Mouse (Mus musculus) hindbrain, embryonic 16.5 days (tissue): ENCODE data around the gene Ctsa. TPM values are rescaled to one million over a fixed set of nuclear protein-coding genes. Genes with fewer than 3 reads are reported as not detected.

ENCODE experiments used
- ATAC-seq: fragments of 200-750 bp; cut with Nextera tagmentation; 2 replicates; pipeline ENCODE4 v1.8.0; 2017; ENCODE audit warnings: moderate TSS enrichment, moderate library complexity
- H3K27ac ChIP-seq: fragments of 300-500 bp; sonication (generic); 2 replicates; pipeline ENCODE4 v1.5.1; 2014; ENCODE audit warnings: low read depth, mild to moderate bottlenecking, control low read depth, low read length, moderate library complexity
- H3K27me3 ChIP-seq: fragments of 300-500 bp; sonication (generic); replicated peaks from 2 replicates; pipeline ENCODE4 v1.6.1; 2014; ENCODE audit warnings: low read length; ENCODE audit not compliant: control insufficient read depth, insufficient read depth
- H3K36me3 ChIP-seq: fragments of 300-500 bp; sonication (generic); 2 replicates; pipeline ENCODE4 v1.6.1; 2014; ENCODE audit warnings: mild to moderate bottlenecking, low read length, moderate library complexity, mixed read lengths; ENCODE audit not compliant: control insufficient read depth, insufficient read depth
- H3K4me1 ChIP-seq: fragments of 300-500 bp; sonication (generic); 2 replicates; pipeline ENCODE4 v1.6.1; 2014; ENCODE audit warnings: low read depth, low read length; ENCODE audit not compliant: control insufficient read depth, insufficient read depth
- H3K4me2 ChIP-seq: fragments of 300-500 bp; sonication (generic); 2 replicates; pipeline ENCODE4 v1.6.1; 2014; ENCODE audit warnings: mild to moderate bottlenecking, low read length, control low read depth, moderate library complexity
- H3K4me3 ChIP-seq: fragments of 300-500 bp; sonication (generic); 2 replicates; pipeline ENCODE4 v1.5.1; 2014; ENCODE audit warnings: mild to moderate bottlenecking, low read length, control low read depth, moderate library complexity
- H3K9ac ChIP-seq: fragments of 300-500 bp; sonication (generic); 2 replicates; pipeline ENCODE4 v1.6.1; 2014; ENCODE audit warnings: low read depth, mild to moderate bottlenecking, control low read depth, low read length, moderate library complexity
- H3K9me3 ChIP-seq: fragments of 300-500 bp; sonication (generic); 2 replicates; pipeline ENCODE4 v1.6.1; 2014; ENCODE audit warnings: mild to moderate bottlenecking, low read length, moderate library complexity; ENCODE audit not compliant: control insufficient read depth
- WGBS: fragments of 180-500 bp; shearing (Covaris S2); extraction: QIAGEN DNeasy Blood & Tissue Kit; methylation state at CpG from one replicate; pipeline ENCODE4 v1.1.7; 2014; 5-methylcytosine and 5-hydroxymethylcytosine counted together
- polyA plus RNA-seq: library from polyadenylated mRNA; unstranded; fragments of >200 nt; fragmentation: Nextera tagmentation; extraction: Ambion mirVana; gene quantifications from 2 replicates; pipeline ENCODE4 v1.2.1, GENCODE M21; 2015

Ctsa gene
- polyA plus RNA-seq, 1 experiment from 2014 or later = 108 TPM

DNA sequence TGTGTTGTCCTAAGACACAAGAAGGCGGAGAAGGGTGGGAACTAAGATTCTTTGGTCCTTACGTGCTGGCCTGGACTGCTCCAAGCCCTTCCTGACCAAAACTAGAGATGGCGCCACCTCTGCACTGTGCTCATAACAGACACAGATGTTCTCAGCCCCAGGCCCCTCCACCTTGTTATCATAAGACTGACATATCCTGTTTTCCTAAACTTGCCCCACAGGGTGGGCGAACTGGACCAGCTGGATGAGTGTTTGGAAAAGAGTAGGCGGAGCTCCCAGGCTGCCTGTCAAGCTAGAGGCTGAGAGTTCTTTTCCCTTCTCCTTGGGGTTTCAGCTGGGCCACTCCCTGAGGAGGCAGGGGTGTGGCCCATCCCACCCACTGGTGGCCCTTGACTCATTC lies 15.0 kb upstream of the Ctsa start:
- Histone ChIP-seq H3K4me2 (no peak overlapping the region), H3K27ac (no peak overlapping the region), H3K9me3 (no peaks in the 10 kb centered on the region), H3K4me3 (no peak overlapping the region), H3K4me1 (peaks cover 3% of the 10 kb centered on the region), H3K27me3 (no peaks in the 10 kb centered on the region), H3K9ac (no peak overlapping the region), H3K36me3 (peaks cover 3% of the 10 kb centered on the region; the same call in 1 of the 2 replicates)
- no peak for ATAC-seq
- 82% methylated on average over 5 of the region's 5 CpGs for WGBS

DNA sequence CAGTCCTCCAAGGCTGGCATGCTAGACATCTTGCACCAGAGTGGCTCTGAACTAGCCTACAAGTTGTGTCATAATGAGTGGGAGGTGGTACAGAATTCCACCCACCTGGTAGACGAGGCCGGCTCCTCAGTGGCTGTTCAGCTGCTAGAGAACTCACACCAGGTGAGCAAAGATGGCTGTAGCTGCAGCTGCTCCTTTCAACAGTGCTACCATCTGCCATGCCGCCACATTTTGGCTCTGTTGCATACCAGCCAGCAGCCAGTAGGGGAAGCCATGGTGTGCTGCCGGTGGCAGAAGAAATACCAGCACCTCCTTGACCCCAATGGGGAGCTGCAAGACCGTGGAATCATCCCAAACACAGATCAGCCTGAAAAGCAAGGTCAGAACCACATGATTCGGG lies 11.6 kb upstream of the Ctsa start:
- peaks cover 15% of the 10 kb centered on the region for H3K36me3 ChIP-seq
- peaks cover 9% of the 10 kb centered on the region for H3K4me1 ChIP-seq
- no peak overlapping the region for H3K27ac ChIP-seq
- no peak overlapping the region for H3K9ac ChIP-seq
- H3K9me3 ChIP-seq = no peaks in the 10 kb centered on the region
- WGBS = 77% methylated on average over 6 of the region's 6 CpGs
- H3K27me3 ChIP-seq = no peaks in the 10 kb centered on the region
- H3K4me2 ChIP-seq = no peak overlapping the region
- no peak for ATAC-seq
- no peak overlapping the region for H3K4me3 ChIP-seq

DNA sequence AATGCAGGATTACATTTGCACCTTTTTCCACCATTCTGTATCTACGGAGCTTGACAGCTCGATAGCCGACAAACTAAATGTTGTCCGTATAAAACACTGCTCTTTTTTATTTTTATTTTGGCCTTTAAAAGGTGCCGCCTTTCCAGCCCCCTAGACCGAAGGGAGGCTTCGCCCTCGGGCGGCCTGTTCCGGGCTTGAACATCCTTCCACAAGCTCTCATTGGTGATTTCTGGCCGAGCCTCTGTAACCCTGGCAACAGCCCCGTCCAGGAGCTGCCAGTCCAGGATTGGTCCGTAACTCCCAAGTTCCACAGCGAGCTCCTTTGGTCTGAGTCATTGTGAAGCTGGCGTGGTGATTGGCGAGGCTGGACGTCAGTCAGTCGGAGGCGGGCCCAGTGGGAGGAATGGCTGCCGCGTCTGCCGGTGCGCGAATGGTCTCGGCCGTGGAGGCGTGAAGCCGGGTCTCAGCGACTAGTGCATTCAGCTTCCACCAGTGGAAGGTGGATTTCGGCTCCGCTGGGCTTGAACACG lies 10.0 kb upstream of the Ctsa start, which contains the start of gene Zswim1:
Gene Zswim1, plus strand, starts transcription at position 51 of the 530 bp plus-strand sequence.
- peak; percentile 100 for ATAC-seq
- H3K27me3 ChIP-seq = no peaks in the 10 kb centered on the region
- no peaks in the 10 kb centered on the region for H3K9me3 ChIP-seq
- peak within 1 kb of the TSS; percentile 95 for H3K27ac ChIP-seq
- under 1% methylated on average over 32 of the region's 32 CpGs for WGBS
- H3K4me1 ChIP-seq = peaks cover 9% of the 10 kb centered on the region
- H3K4me3 ChIP-seq = peak within 1 kb of the TSS; percentile 83
- peak within 1 kb of the TSS; percentile 67 for H3K4me2 ChIP-seq
- H3K36me3 ChIP-seq = peaks cover 20% of the 10 kb centered on the region
- peak within 1 kb of the TSS; percentile 86 for H3K9ac ChIP-seq

DNA sequence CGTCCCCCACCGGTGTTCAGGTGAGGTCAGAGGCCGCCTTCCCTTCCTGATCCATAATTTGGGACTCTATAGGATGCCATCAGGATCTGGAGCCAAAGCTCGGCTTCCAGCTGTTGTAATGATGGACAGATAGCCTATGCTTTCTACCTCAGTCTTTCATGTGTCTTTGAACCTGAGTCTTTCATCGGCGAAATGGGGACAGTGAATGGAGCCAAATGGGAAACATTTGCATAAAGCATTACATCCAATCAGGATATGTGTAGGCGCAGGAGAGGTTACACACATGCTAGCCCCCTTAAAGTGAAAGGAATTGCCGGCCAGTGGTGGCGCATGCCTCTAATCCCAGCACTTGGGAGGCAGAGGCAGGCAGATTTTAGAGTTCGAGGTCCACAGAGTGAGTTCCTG lies 9.5 kb upstream of the Ctsa start:
- peaks cover 9% of the 10 kb centered on the region for H3K4me1 ChIP-seq
- H3K4me2 ChIP-seq = peak overlapping the region; percentile 67
- H3K9ac ChIP-seq = peak overlapping the region; percentile 86
- WGBS = 3% methylated on average over 10 of the region's 10 CpGs
- H3K9me3 ChIP-seq = no peaks in the 10 kb centered on the region
- peak overlapping the region; percentile 95 for H3K27ac ChIP-seq
- no peaks in the 10 kb centered on the region for H3K27me3 ChIP-seq
- H3K36me3 ChIP-seq = peaks cover 23% of the 10 kb centered on the region
- peak overlapping the region; percentile 83 for H3K4me3 ChIP-seq
- peak; percentile 46 for ATAC-seq

DNA sequence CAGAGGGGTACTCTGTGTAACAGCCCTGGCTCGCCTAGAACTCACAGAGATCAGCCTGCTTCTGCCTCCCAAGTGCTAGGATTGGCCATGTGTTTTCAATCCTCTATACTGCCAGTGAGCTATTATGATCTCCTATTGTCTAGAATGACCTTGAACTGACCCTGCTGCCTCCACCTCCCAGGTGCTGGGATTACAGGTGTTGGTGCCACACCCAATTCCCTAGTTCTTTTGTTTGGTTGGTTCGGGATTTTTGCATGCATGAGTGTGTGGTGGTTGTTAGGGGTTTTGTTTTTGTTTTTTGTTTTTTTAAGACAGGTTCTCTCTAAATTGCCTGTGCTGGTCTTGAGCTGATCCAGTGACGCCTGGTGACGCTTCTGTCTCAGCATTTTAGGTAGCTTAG lies 8.7 kb upstream of the Ctsa start:
- Histone ChIP-seq H3K4me1 (peaks cover 9% of the 10 kb centered on the region), H3K4me3 (no peak overlapping the region), H3K9ac (no peak overlapping the region), H3K27me3 (no peaks in the 10 kb centered on the region), H3K36me3 (peaks cover 23% of the 10 kb centered on the region), H3K4me2 (peak overlapping the region; percentile 67), H3K27ac (no peak overlapping the region), H3K9me3 (no peaks in the 10 kb centered on the region)
- no peak for ATAC-seq
- WGBS = 93% methylated on average over 4 of the region's 4 CpGs

DNA sequence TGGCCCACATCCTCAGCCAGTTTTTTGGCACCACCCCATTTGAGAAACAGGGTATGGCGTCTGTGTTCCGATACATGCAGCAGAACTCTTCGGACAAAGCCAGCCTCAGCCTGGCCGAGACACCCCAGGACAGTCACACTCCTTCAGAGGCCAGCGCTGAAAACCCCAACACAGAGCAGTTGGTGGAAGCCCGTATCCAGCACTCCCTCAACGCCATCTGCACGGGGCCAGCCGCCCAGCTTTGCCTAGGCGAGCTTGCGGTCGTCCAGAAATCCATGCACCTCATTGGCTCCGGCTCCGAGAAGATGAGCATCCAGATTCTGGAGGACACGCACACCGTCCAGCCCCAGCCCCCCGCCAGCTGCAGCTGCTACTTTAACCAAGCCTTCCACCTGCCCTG lies 7.2 kb upstream of the Ctsa start:
- no peak overlapping the region for H3K4me3 ChIP-seq
- H3K36me3 ChIP-seq = peaks cover 23% of the 10 kb centered on the region
- H3K27me3 ChIP-seq = no peaks in the 10 kb centered on the region
- ATAC-seq = no peak
- H3K4me1 ChIP-seq = peaks cover 9% of the 10 kb centered on the region
- no peak overlapping the region for H3K4me2 ChIP-seq
- H3K9ac ChIP-seq = no peak overlapping the region
- WGBS = 94% methylated on average over 17 of the region's 17 CpGs
- H3K9me3 ChIP-seq = no peaks in the 10 kb centered on the region
- H3K27ac ChIP-seq = no peak overlapping the region

DNA sequence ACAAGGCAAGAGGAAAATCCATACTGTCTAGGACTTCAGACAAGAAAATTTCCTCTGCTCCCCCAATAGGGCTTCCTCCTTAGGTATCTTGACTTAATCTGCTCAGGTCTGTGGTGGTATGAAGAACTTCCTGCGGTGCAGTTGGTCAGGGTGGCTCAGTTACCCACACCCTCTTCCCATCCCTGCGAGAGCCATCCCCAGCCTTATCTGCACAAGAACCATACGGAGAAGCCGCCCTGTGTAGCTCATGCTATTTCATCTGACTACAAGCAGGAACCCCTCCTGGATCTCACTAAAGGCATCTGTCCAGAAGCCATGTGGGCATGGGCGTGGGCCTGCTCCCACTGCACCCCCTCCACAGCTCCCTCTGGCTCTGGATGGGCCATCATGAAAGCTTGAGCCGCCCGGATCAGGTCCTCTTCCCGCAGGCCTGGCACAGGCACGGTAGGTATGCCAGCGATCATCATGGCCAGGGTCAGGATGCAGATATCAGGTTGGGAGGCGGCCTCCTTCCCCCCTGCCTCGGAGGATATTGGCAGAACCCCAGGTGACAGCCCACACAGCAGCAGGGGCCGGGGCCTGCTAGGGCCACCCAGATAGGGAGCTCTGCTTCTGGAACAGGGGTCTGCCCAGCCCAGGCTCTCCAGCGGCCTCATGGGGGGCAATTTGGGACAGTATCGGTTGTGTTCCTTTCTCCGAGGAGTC lies 5.4 kb upstream of the Ctsa start:
- no peak overlapping the region for H3K27ac ChIP-seq
- ATAC-seq = no peak
- peaks cover 7% of the 10 kb centered on the region for H3K4me1 ChIP-seq
- H3K27me3 ChIP-seq = no peaks in the 10 kb centered on the region
- no peaks in the 10 kb centered on the region for H3K9me3 ChIP-seq
- no peak overlapping the region for H3K4me2 ChIP-seq
- WGBS = 85% methylated on average over 16 of the region's 16 CpGs
- no peak overlapping the region for H3K9ac ChIP-seq
- H3K36me3 ChIP-seq = peaks cover 20% of the 10 kb centered on the region
- H3K4me3 ChIP-seq = no peak overlapping the region

DNA sequence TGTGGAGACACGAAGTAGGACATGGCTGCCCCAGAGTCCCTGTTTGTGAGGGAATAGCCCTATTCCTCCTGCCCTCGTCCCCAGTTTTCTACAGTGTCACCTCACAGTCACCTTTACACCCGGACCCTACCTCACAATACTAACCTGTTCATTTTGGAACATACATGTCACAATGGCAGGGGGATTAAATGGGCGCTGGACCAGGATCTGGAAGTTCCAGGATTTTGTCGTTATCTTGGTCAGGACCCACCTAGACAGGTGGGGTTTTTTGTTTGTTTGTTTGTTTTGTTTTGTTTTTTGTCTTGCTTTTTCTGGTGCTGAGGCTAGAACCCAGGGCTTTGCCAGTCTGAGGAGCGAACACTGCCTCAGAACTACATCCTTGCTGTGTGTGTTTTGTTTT lies 4.2 kb upstream of the Ctsa start, which contains the start of gene Spata25:
Gene Spata25, minus strand, starts transcription at position 101 of the 400 bp plus-strand sequence.
- Histone ChIP-seq H3K4me2 (no peak within 1 kb of the TSS), H3K4me1 (peaks cover 11% of the 10 kb centered on the region), H3K9ac (no peak within 1 kb of the TSS), H3K4me3 (no peak within 1 kb of the TSS), H3K27ac (no peak within 1 kb of the TSS), H3K36me3 (peaks cover 20% of the 10 kb centered on the region), H3K27me3 (no peaks in the 10 kb centered on the region), H3K9me3 (no peaks in the 10 kb centered on the region)
- no peak for ATAC-seq
- 88% methylated on average over 6 of the region's 6 CpGs for WGBS

DNA sequence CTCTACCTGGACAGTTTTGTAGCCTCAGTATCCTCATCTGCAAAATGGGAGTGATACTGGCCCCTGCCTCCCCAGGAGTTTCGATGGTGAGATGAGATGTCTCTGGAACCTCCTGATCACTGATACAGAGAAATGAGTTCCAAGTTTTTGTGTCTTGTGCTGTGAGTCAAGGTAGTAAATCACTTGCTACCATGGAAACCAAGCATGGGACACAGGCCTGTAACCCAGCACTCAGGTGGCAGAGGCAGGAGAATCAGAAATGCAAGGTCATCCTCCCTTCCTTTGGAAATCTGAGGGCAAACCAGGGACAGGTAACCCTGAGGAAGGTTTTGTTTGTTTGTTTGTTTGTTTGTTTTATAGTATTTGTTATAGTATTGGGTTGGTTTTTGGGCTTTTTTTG lies 3.6 kb upstream of the Ctsa start:
- 100% methylated on average over 1 of the region's 1 CpGs for WGBS
- Histone ChIP-seq H3K27me3 (no peaks in the 10 kb centered on the region), H3K4me2 (no peak overlapping the region), H3K27ac (no peak overlapping the region), H3K4me1 (peaks cover 8% of the 10 kb centered on the region), H3K9me3 (no peaks in the 10 kb centered on the region), H3K4me3 (no peak overlapping the region), H3K36me3 (peaks cover 20% of the 10 kb centered on the region), H3K9ac (no peak overlapping the region)
- ATAC-seq = no peak
